Mouse (Mus musculus) right cerebral cortex, postnatal 36 days (tissue): ENCODE measurements around the gene Kif3a.

ENCODE experiments used
- DNase-seq, 2 experiments: peaks; one replicate each; pipeline ENCODE4 v3.0.0; 2022; ENCODE audit warnings: low spot score in 2 of 2, mixed read lengths in 1 of 2

The Kif3a gene

GRCm38 (mm10) chr11:53567224-53568014, at the start of gene Kif3a:
Gene Kif3a, plus strand, starts transcription at chr11:53567379.
- DNase-seq, result peak; percentile 93 to 94

- DNase-seq, result no peak
These were observed 48.4 kb upstream of the Kif3a start for GRCm38 (mm10) chr11:53518759-53519158.

DNA sequence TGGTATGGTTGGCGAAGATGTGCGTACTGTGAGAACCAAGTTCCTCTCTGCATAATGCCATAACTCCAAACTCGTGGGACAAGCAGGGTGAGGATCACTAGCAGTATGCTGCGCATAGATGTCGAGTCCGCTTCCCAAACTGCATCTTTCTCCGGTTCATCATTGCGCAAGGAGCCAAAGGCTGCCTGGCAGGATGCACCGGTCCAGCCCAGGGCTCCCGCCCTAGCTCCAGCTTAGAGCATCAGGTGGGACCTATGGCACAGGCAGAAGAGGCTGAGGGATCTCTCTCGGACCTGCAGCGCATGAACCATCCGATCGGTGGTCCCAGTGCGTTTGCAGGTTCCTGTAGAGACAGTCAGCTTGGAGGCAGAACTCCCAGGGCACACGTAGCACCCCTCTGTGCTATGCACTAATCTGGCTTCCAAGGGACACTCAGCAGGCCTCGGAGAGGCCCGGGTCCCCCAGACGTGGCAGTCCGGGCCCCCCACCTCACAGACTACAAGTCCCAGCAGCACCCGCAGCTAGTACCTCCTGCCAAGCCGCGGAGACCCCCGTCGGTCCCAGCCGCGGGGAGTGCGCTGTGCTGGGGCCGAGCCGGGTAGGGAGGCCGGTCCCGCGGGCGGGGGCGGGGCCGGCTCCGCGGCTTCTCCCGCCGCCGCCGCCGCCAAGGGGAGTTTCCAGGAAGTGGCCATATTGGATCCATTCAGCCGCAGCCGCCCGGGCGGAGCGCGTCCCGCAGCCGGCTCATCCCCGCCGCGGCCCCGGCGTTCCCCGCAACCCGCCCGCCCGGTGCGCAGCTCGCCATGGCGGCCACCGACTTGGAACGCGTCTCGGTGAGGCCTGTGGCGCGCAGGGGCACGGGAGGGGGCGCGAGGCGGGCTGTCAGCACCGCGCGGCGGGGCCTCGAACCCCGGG, 47.7 kb upstream of the Kif3a start, which contains the start of gene Sept8:
Gene Sept8 (plus strand): TSS at position 51 of the 915 bp plus-strand sequence.
- peak; percentile 45 to 59 for DNase-seq

- DNase-seq, result peak; percentile 57 to 77
These were observed 46.8 kb upstream of the Kif3a start for GRCm38 (mm10) chr11:53520122-53520978.

GRCm38 (mm10) chr11:53521120-53521820, 45.9 kb upstream of the Kif3a start:
- DNase-seq, result peak in 1 of 2 experiments; percentile 43

GRCm38 (mm10) chr11:53521821-53522131, 45.4 kb upstream of the Kif3a start:
- no peak for DNase-seq

DNA sequence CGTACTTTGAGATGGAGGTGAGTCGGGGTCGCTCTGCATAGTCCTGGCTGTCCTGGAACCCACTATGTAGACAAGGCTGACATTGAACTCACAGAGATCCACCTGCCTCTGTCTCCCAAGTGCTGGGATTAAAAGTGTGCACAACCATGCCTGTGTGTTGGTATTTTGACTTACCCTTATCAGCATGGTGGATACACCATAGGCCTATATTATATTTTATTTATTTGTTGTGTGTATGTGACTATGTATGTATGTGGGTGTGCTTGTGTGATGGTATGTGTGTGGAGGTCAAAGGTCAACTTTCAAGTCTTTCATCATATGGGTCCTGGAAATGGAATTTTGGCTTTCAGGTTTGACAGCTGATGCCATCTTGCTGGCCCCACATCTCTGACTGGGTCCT, 44.8 kb upstream of the Kif3a start:
- DNase-seq, result no peak

- DNase-seq, result peak; percentile 64 to 85
These were observed 44.2 kb upstream of the Kif3a start for GRCm38 (mm10) chr11:53522930-53523329.

GRCm38 (mm10) chr11:53523545-53524405, 43.4 kb upstream of the Kif3a start:
- no peak for DNase-seq

- no peak for DNase-seq
These were observed 42.3 kb upstream of the Kif3a start for GRCm38 (mm10) chr11:53524905-53525304.

DNA sequence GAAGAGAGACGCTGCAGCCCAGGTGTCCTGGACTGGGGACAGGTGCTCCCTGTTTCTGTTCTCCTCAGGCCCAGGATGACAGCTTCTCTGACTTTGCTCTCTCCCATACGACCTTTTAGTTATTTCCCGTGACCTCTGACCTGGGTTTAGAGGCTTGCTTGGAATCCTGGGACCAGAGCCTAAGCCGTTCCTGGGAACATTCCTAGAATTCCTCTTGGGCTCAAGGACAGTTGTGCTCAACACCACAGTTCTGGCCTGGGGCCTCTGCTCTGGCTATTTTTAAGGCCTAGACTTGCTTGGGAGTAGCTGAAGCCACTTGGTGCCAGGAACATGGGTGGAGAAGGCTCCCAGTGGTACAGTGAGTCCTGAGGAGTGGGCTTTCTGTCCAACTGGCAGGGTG, 41.7 kb upstream of the Kif3a start:
- no peak for DNase-seq

DNA sequence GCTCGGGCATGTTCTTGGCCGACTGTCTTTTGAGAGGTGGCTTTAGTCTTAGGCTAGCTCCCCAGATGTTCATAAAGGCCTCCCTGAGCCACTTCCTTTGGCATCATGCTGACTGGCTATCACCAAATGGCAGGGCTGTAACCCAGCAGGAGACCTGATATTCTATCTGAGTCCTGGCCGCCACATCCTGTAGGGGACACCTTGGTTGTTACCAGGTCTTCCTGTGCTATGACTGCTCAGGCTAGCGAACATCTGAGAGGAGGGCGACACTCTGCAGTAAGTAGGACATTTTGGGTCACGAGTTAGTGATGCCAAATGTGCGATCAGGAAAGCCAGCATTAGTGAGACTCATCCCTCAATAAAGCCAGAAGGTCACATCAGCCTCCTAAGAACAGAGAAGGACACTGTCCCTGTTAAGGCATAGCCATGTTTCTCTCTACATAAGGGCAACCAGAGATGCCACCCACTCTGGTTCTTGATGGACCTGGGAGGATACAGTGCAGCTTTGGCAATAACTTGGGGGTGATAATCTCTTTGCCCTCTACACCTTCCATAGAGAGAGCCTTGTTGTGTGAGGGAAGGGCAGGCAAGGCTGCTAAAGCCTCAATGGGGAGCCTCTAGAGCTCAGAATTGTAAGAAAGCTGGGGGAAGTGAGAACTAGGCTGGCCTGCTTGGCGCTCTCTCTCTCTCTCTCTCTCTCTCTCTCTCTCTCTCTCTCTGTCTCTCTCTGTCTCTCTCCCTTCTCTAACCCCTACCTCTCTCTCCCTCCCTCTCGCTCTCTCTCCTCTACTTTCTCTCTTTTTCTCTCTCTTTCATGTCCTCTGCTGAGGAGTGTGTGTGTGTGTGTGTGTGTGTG, 38.6 kb upstream of the Kif3a start:
- DNase-seq, result no peak

- DNase-seq, result peak in 1 of 2 experiments; percentile 65
These were observed 38.0 kb upstream of the Kif3a start for GRCm38 (mm10) chr11:53529253-53529557.

DNA sequence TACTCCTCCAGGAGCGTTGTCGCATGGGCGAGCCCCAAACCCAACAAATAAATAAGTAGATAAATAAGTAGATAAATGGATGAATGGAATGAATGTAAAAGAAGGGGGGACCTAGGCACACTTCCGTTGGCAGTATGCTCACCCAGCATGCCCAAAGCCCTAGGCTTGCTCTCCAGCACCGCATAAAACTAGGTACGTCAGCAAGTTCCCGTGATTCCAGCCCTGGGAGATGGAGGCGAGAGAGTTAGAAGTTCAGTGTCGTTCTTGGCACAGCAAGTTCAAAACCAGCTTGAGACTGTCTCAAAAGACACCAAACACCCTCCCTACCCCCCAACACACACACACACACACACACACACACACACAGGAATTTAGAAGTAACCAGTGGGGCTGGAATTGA, 37.2 kb upstream of the Kif3a start:
- no peak for DNase-seq

DNA sequence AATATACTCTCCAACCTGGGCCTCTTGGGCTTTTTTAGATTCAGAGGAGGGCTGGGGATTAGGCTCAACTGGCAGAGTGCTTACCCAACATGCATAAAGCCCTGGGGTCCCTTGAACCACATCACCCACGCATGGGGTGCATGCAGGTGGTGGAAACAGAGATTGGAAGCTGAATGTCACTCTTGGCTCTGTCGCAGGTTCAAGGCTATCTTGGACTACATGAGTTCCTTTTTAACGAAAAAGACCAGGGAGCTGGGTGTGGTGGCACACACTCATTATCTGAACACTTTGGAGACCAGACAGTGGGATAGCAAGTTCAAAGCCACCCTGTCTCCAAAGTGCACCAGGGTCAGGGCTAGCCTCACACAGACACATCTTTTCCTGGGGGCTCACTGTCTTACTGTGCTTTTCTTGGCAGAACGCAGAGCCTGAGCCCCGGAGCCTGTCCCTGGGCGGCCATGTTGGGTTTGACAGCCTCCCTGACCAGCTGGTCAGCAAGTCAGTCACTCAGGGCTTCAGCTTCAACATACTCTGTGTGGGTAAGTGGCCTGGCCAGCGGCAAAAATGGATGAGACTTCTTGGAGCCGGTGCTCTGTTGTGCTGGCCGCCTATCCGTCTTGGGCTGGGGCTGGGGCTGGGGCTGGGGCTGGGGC, 35.5 kb upstream of the Kif3a start:
- no peak for DNase-seq

- DNase-seq, result no peak
These were observed 35.0 kb upstream of the Kif3a start for GRCm38 (mm10) chr11:53532231-53532620.

GRCm38 (mm10) chr11:53539002-53539491, 28.1 kb upstream of the Kif3a start:
- no peak for DNase-seq

DNA sequence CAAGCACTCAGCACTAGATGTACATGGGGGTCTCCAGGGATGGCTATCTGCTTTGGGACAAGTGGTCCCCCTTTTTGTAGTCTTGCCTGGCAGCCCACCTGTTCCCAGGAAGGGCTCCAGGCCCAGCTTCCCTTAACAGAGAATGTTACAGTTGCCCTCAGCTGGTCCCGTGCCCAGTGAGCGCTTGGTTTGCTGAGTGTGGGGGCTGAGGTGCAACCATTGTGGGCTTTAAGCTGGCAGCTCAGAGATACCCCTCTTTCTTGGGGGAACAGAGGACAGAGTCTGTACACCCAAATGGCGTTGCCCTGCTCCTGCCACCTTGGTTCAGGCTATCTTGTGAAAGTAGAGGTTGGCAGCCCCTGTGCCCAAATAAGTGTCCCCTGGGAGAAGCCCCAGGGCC, 26.8 kb upstream of the Kif3a start:
- DNase-seq, result no peak

- no peak for DNase-seq
These were observed 26.0 kb upstream of the Kif3a start for GRCm38 (mm10) chr11:53541222-53541621.
